Mouse (Mus musculus) kidney, postnatal 4 days (tissue): ENCODE results near the gene Tm6sf1.

Source experiments
- DNase-seq, 2 experiments: peaks; one replicate each; pipeline ENCODE4 v3.0.0; 2021; ENCODE audit warnings: mixed read lengths in 2 of 2

Gene Tm6sf1

GRCm38 (mm10) chr7:81904094-81904493 is 45.3 kb downstream of the Tm6sf1 start:
- DNase-seq: peak; percentile 39 to 48

GRCm38 (mm10) chr7:81904926-81905325 is 46.1 kb downstream of the Tm6sf1 start:
- no peak for DNase-seq

- DNase-seq: no peak
Observed at GRCm38 (mm10) chr7:81918316-81918715, 59.5 kb downstream of the Tm6sf1 start.

GRCm38 (mm10) chr7:81920314-81920713 is 61.5 kb downstream of the Tm6sf1 start:
- no peak for DNase-seq

GRCm38 (mm10) chr7:81921379-81921952 is 62.7 kb downstream of the Tm6sf1 start:
- no peak for DNase-seq

- no peak for DNase-seq
Observed at GRCm38 (mm10) chr7:81928998-81929397, 70.2 kb downstream of the Tm6sf1 start.

- peak in 1 of 2 experiments; percentile 7 for DNase-seq
Observed at GRCm38 (mm10) chr7:81932521-81933045, 73.8 kb downstream of the Tm6sf1 start.

GRCm38 (mm10) chr7:81933061-81933600 is 74.3 kb downstream of the Tm6sf1 start:
- DNase-seq: no peak

- DNase-seq: peak; percentile 81 to 87
Observed at GRCm38 (mm10) chr7:81933601-81934266, 74.9 kb downstream of the Tm6sf1 start.
